Mouse (Mus musculus) bone marrow macrophage, adult 2 months (primary cell): ENCODE measurements at regions not wholly inside any gene's neighbourhood (a gene's known extent, or its start where the extent isn't known, plus 50 kb on each side); places are given as distances from the start of the nearest gene placed in this dataset.

ENCODE experiments used
- H3K27ac ChIP-seq: 2 replicates; pipeline ENCODE4 v1.5.1; 2012; ENCODE audit warnings: low read depth, low read length; ENCODE audit not compliant: insufficient read depth
- H3K4me1 ChIP-seq: 2 replicates; pipeline ENCODE4 v1.6.1; 2012; ENCODE audit warnings: low read length; ENCODE audit not compliant: control insufficient read depth, insufficient read depth
- H3K4me3 ChIP-seq: 2 replicates; pipeline ENCODE4 v1.5.1; 2012; ENCODE audit warnings: mild to moderate bottlenecking, low read length, moderate library complexity; ENCODE audit not compliant: insufficient read depth
- CTCF ChIP-seq: IDR thresholded peaks from 2 replicates; pipeline ENCODE4 v1.5.1; 2012; ENCODE audit warnings: low read depth, mild to moderate bottlenecking, low read length, moderate library complexity
- POLR2A ChIP-seq: IDR thresholded peaks from 2 replicates; pipeline ENCODE4 v1.6.1; 2012; ENCODE audit warnings: mild to moderate bottlenecking, low read depth, low read length, borderline replicate concordance

GRCm38 (mm10) chr13:101976766-101977165 is 208.7 kb upstream of the Pik3r1 start:
- no peak overlapping the region for H3K4me3 ChIP-seq
- no peak overlapping the region for H3K27ac ChIP-seq
- TF ChIP-seq POLR2A, result no peak
- TF ChIP-seq CTCF, result no peak
- no peaks in the 10 kb centered on the region for H3K4me1 ChIP-seq

- Histone ChIP-seq H3K27ac (no peak overlapping the region), H3K4me1 (no peaks in the 10 kb centered on the region), H3K4me3 (no peak overlapping the region)
- TF ChIP-seq POLR2A, result no peak
- TF ChIP-seq CTCF, result no peak
Observed at GRCm38 (mm10) chr13:101980171-101980835, 212.3 kb upstream of the Pik3r1 start.

- H3K27ac ChIP-seq, result no peak overlapping the region
- TF ChIP-seq POLR2A (no peak), CTCF (no peak)
- H3K4me3 ChIP-seq, result no peak overlapping the region
- no peaks in the 10 kb centered on the region for H3K4me1 ChIP-seq
Observed at GRCm38 (mm10) chr13:101988637-101989413, 220.8 kb upstream of the Pik3r1 start.

- Histone ChIP-seq H3K27ac (no peak overlapping the region), H3K4me1 (no peaks in the 10 kb centered on the region), H3K4me3 (no peak overlapping the region)
- TF ChIP-seq POLR2A, result no peak
- TF ChIP-seq CTCF, result no peak
Observed at GRCm38 (mm10) chr13:101991729-101992128, 223.7 kb upstream of the Pik3r1 start.

GRCm38 (mm10) chr13:101994779-101995178 is 226.8 kb upstream of the Pik3r1 start:
- TF ChIP-seq CTCF, result no peak
- no peak for TF ChIP-seq POLR2A
- Histone ChIP-seq H3K4me3 (no peak overlapping the region), H3K4me1 (no peaks in the 10 kb centered on the region), H3K27ac (no peak overlapping the region)

- no peaks in the 10 kb centered on the region for H3K4me1 ChIP-seq
- H3K4me3 ChIP-seq, result no peak overlapping the region
- no peak overlapping the region for H3K27ac ChIP-seq
- no peak for TF ChIP-seq POLR2A
- no peak for TF ChIP-seq CTCF
Observed at GRCm38 (mm10) chr13:101995529-101995928, 227.5 kb upstream of the Pik3r1 start.

GRCm38 (mm10) chr13:101996144-101996543 is 228.1 kb upstream of the Pik3r1 start:
- Histone ChIP-seq H3K27ac (no peak overlapping the region), H3K4me1 (no peaks in the 10 kb centered on the region), H3K4me3 (no peak overlapping the region)
- no peak for TF ChIP-seq POLR2A
- TF ChIP-seq CTCF, result no peak

- Histone ChIP-seq H3K4me3 (no peak overlapping the region), H3K27ac (no peak overlapping the region), H3K4me1 (no peaks in the 10 kb centered on the region)
- TF ChIP-seq CTCF (no peak), POLR2A (no peak)
Observed at GRCm38 (mm10) chr13:101997415-101997814, 229.4 kb upstream of the Pik3r1 start.

- H3K4me1 ChIP-seq, result no peaks in the 10 kb centered on the region
- no peak overlapping the region for H3K4me3 ChIP-seq
- TF ChIP-seq CTCF (no peak), POLR2A (no peak)
- no peak overlapping the region for H3K27ac ChIP-seq
Observed at GRCm38 (mm10) chr13:102006565-102006964, 238.5 kb upstream of the Pik3r1 start.

GRCm38 (mm10) chr13:102011965-102012364 is 243.9 kb upstream of the Pik3r1 start:
- no peaks in the 10 kb centered on the region for H3K4me1 ChIP-seq
- H3K27ac ChIP-seq, result no peak overlapping the region

More at GRCm38 (mm10) chr13:102011965-102012364, 243.9 kb upstream of the Pik3r1 start:
- no peak overlapping the region for H3K4me3 ChIP-seq
- TF ChIP-seq POLR2A, result no peak
- no peak for TF ChIP-seq CTCF
